Mouse (Mus musculus): ENCODE data around the gene Olfr71.

GRCm38 (mm10) chr4:43722191-43722590, 12.1 kb upstream of the Olfr71 start:
- TF ChIP-seq USF1 (IDR thresholded peaks at IDR 0.05; ENCODE audit: low read depth) (no peak), CTCF (IDR thresholded peaks at IDR 0.05; ENCODE audit: control insufficient read depth, insufficient read depth, insufficient read length) (no peak), MAX (IDR thresholded peaks at IDR 0.05) (no peak), MYOG (IDR thresholded peaks at IDR 0.05; ENCODE audit: control insufficient read depth, extremely low read depth, insufficient read length) (no peak)

All from C2C12 (cell line).